Mouse (Mus musculus) E14TG2a.4 (cell line): ENCODE data around the gene Kpna1.

ENCODE experiments used
- CTCF ChIP-seq: conservative IDR thresholded peaks from 2 replicates; pipeline ENCODE4 v1.5.1; 2014; ENCODE audit warnings: low read length
- NANOG ChIP-seq: IDR thresholded peaks from 2 replicates; pipeline ENCODE4 v1.6.1; 2014; ENCODE audit warnings: borderline replicate concordance, low read length, mixed read lengths
- POU5F1 ChIP-seq: IDR thresholded peaks from 2 replicates; pipeline ENCODE4 v1.6.1; 2014; ENCODE audit warnings: low read length, borderline replicate concordance

GRCm38 (mm10) chr16:36067694-36068093, 89.1 kb downstream of the Kpna1 start:
- TF ChIP-seq CTCF = no peak
- no peak for TF ChIP-seq NANOG
- no peak for TF ChIP-seq POU5F1
